Mouse (Mus musculus) kidney, adult 2 months (tissue): Measurements from ENCODE around the gene Rap2a.

Source experiments
- CTCF ChIP-seq: fragments of 200-500 bp; conservative IDR thresholded peaks from 2 replicates; pipeline ENCODE4 v1.5.1; 2011; ENCODE audit warnings: low read depth, mild to moderate bottlenecking, control low read depth, low read length, moderate library complexity, mixed read lengths; ENCODE audit not compliant: insufficient read depth, insufficient read length
- POLR2A ChIP-seq: fragments of 200-500 bp; IDR thresholded peaks from one replicate; pipeline ENCODE4 v1.6.1; 2011; ENCODE audit warnings: low read depth, low read length, control low read depth

DNA sequence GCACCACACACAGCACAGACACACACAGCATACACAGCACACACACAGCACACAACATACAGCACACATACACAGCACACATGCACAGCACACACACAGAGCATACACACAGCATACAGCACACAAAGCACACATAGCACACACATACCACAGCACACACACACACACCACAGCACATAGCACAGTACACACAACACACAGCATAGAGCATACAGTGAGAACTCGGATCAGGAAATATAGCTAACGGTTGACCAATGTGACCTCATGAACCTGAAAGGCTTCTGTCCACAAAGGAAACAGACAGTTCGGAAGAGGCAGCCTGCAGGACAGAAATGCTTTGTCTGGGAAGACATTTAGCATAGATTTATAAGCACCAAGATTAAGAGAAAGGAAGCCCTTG is 61.4 kb downstream of the Rap2a start:
- TF ChIP-seq POLR2A (no peak), CTCF (no peak)
